Mouse (Mus musculus) heart, embryonic 15.5 days (tissue): Measurements from ENCODE around the gene Eapp. TPM values are rescaled to one million over a fixed set of nuclear protein-coding genes. Genes with fewer than 3 reads are reported as not detected.
"Not testable (repeated sequence)": the region's sequence is repeated elsewhere in the genome, so short reads cannot be mapped to it uniquely, and the experiment has no call there.

ENCODE experiments used
- ATAC-seq: fragments of 200-750 bp; cut with Nextera tagmentation; replicated peaks from 2 replicates; pipeline ENCODE4 v1.8.0; 2017; ENCODE audit warnings: low read depth, moderate TSS enrichment; ENCODE audit not compliant: insufficient number of reproducible peaks, insufficient read depth, low FRiP score
- H3K27ac ChIP-seq: fragments of 300-500 bp; sonication (generic); 2 replicates; pipeline ENCODE4 v1.5.1; 2015; ENCODE audit warnings: mild to moderate bottlenecking, inconsistent platforms
- H3K27me3 ChIP-seq: fragments of 300-500 bp; sonication (generic); 2 replicates; pipeline ENCODE4 v1.6.1; 2015; ENCODE audit warnings: inconsistent platforms
- H3K36me3 ChIP-seq: fragments of 300-500 bp; sonication (generic); 2 replicates; pipeline ENCODE4 v1.6.1; 2015; ENCODE audit warnings: mild to moderate bottlenecking, inconsistent platforms
- H3K4me1 ChIP-seq: fragments of 300-500 bp; sonication (generic); replicated peaks from 2 replicates; pipeline ENCODE4 v1.6.1; 2015; ENCODE audit warnings: inconsistent platforms
- H3K4me2 ChIP-seq: fragments of 300-500 bp; sonication (generic); 2 replicates; pipeline ENCODE4 v1.6.1; 2015; ENCODE audit warnings: inconsistent platforms, mild to moderate bottlenecking, moderate library complexity
- H3K4me3 ChIP-seq: fragments of 300-500 bp; sonication (generic); 2 replicates; pipeline ENCODE4 v1.5.1; 2015; ENCODE audit warnings: mild to moderate bottlenecking, inconsistent platforms
- H3K9ac ChIP-seq: fragments of 300-500 bp; sonication (generic); 2 replicates; pipeline ENCODE4 v1.6.1; 2015; ENCODE audit warnings: mild to moderate bottlenecking, inconsistent platforms
- H3K9me3 ChIP-seq: fragments of 300-500 bp; sonication (generic); replicated peaks from 2 replicates; pipeline ENCODE4 v1.6.1; 2016; ENCODE audit warnings: inconsistent platforms
- WGBS: fragments of 180-500 bp; shearing (Covaris S2); methylation state at CpG from one replicate; pipeline ENCODE4 v1.1.7; 2015; ENCODE audit warnings: mixed read lengths; 5-methylcytosine and 5-hydroxymethylcytosine counted together
- polyA plus RNA-seq: library from polyadenylated mRNA; unstranded; fragments of >200 nt; fragmentation: Nextera tagmentation; extraction: Ambion mirVana; gene quantifications from 2 replicates; pipeline ENCODE4 v1.2.1, GENCODE M21; 2015

Eapp gene
- polyA plus RNA-seq, 1 experiment from 2014 or later: 50.6 TPM

GRCm38 (mm10) chr12:54709691-54710493 is 14.2 kb upstream of the Eapp start:
- peak; percentile 39 for ATAC-seq
- not testable (repeated sequence) for H3K9ac ChIP-seq, H3K36me3 ChIP-seq, H3K27me3 ChIP-seq, H3K27ac ChIP-seq, H3K4me1 ChIP-seq, H3K9me3 ChIP-seq
- H3K4me2 ChIP-seq: peak overlapping the region; percentile 40; the same call in 1 of the 2 replicates
- whole genome bisulfite sequencing: 0% methylated on average over 12 of the region's 44 CpGs
- H3K4me3 ChIP-seq: 0 out of 2 replicates have a peak overlapping the region, but pooled peaks have one; percentile 26

GRCm38 (mm10) chr12:54699394-54699793 is 3.7 kb upstream of the Eapp start:
- H3K4me2 ChIP-seq: no peak overlapping the region
- H3K9me3 ChIP-seq: no peaks in the 10 kb centered on the region
- no peak overlapping the region for H3K4me3 ChIP-seq
- H3K4me1 ChIP-seq: peaks cover 4% of the 10 kb centered on the region
- 65% methylated on average over 7 of the region's 7 CpGs for WGBS
- no peaks in the 10 kb centered on the region for H3K27me3 ChIP-seq
- ATAC-seq: no peak
- H3K9ac ChIP-seq: no peak overlapping the region
- H3K27ac ChIP-seq: no peak overlapping the region
- H3K36me3 ChIP-seq: no peaks in the 10 kb centered on the region

GRCm38 (mm10) chr12:54697791-54698250 is 2.1 kb upstream of the Eapp start:
- Histone ChIP-seq H3K36me3 (no peaks in the 10 kb centered on the region), H3K27ac (peak overlapping the region; percentile 25; the same call in 1 of the 2 replicates), H3K4me2 (no peak overlapping the region), H3K4me1 (peaks cover 5% of the 10 kb centered on the region), H3K4me3 (no peak overlapping the region), H3K9ac (no peak overlapping the region), H3K9me3 (no peaks in the 10 kb centered on the region), H3K27me3 (no peaks in the 10 kb centered on the region)
- 49% methylated on average over 6 of the region's 6 CpGs for WGBS
- ATAC-seq: no peak

- ATAC-seq: peak; percentile 3
- Histone ChIP-seq H3K27me3 (no peaks in the 10 kb centered on the region), H3K36me3 (peaks cover 4% of the 10 kb centered on the region; the same call in 1 of the 2 replicates), H3K9ac (no peak overlapping the region), H3K27ac (peak overlapping the region; percentile 25; the same call in 1 of the 2 replicates), H3K4me3 (no peak overlapping the region), H3K4me1 (peaks cover 5% of the 10 kb centered on the region), H3K9me3 (no peaks in the 10 kb centered on the region), H3K4me2 (no peak overlapping the region)
- 8% methylated on average over 7 of the region's 7 CpGs for WGBS
Measured at GRCm38 (mm10) chr12:54697003-54697597, 1.4 kb upstream of the Eapp start.

- peak overlapping the region; percentile 89 for H3K9ac ChIP-seq
- no peaks in the 10 kb centered on the region for H3K9me3 ChIP-seq
- peaks cover 9% of the 10 kb centered on the region for H3K36me3 ChIP-seq
- H3K27me3 ChIP-seq: no peaks in the 10 kb centered on the region
- WGBS: under 1% methylated on average over 32 of the region's 32 CpGs
- peak overlapping the region; percentile 98 for H3K27ac ChIP-seq
- H3K4me3 ChIP-seq: peak overlapping the region; percentile 89
- peaks cover 5% of the 10 kb centered on the region for H3K4me1 ChIP-seq
- peak; percentile 90 for ATAC-seq
- H3K4me2 ChIP-seq: peak overlapping the region; percentile 85
Measured at GRCm38 (mm10) chr12:54696242-54697002, 725 bp upstream of the Eapp start.

- Histone ChIP-seq H3K9me3 (no peaks in the 10 kb centered on the region), H3K27me3 (no peaks in the 10 kb centered on the region), H3K4me2 (peak overlapping the region; percentile 85), H3K36me3 (peaks cover 20% of the 10 kb centered on the region), H3K27ac (peak overlapping the region; percentile 98), H3K4me3 (peak overlapping the region; percentile 89), H3K4me1 (peaks cover 5% of the 10 kb centered on the region), H3K9ac (peak overlapping the region; percentile 89)
- no peak for ATAC-seq
- WGBS: 38% methylated on average over 12 of the region's 12 CpGs
Measured at GRCm38 (mm10) chr12:54694847-54695510, 718 bp downstream of the Eapp start.

GRCm38 (mm10) chr12:54689082-54689481 is 6.6 kb downstream of the Eapp start:
- Histone ChIP-seq H3K9ac (no peak overlapping the region), H3K27me3 (no peaks in the 10 kb centered on the region), H3K4me3 (no peak overlapping the region), H3K36me3 (peaks cover 52% of the 10 kb centered on the region), H3K4me2 (no peak overlapping the region), H3K9me3 (no peaks in the 10 kb centered on the region), H3K4me1 (no peaks in the 10 kb centered on the region), H3K27ac (no peak overlapping the region)
- no peak for ATAC-seq
- 89% methylated on average over 5 of the region's 5 CpGs for WGBS

GRCm38 (mm10) chr12:54683182-54683581 is 12.5 kb downstream of the Eapp start:
- Histone ChIP-seq H3K4me1 (no peaks in the 10 kb centered on the region), H3K27me3 (no peaks in the 10 kb centered on the region), H3K36me3 (peaks cover 21% of the 10 kb centered on the region), H3K9me3 (no peaks in the 10 kb centered on the region), H3K4me3 (no peak overlapping the region), H3K27ac (no peak overlapping the region), H3K9ac (no peak overlapping the region), H3K4me2 (no peak overlapping the region)
- 35% methylated on average over 1 of the region's 1 CpGs for whole genome bisulfite sequencing
- ATAC-seq: no peak

GRCm38 (mm10) chr12:54676709-54677108 is 19.0 kb downstream of the Eapp start:
- no peak for ATAC-seq
- no peaks in the 10 kb centered on the region for H3K9me3 ChIP-seq
- 93% methylated on average over 9 of the region's 9 CpGs for WGBS
- no peak overlapping the region for H3K4me2 ChIP-seq
- H3K36me3 ChIP-seq: peaks cover 56% of the 10 kb centered on the region
- H3K4me3 ChIP-seq: no peak overlapping the region
- H3K4me1 ChIP-seq: no peaks in the 10 kb centered on the region
- H3K27me3 ChIP-seq: no peaks in the 10 kb centered on the region
- no peak overlapping the region for H3K27ac ChIP-seq
- no peak overlapping the region for H3K9ac ChIP-seq

GRCm38 (mm10) chr12:54675396-54675795 is 20.3 kb downstream of the Eapp start:
- Histone ChIP-seq H3K4me2 (no peak overlapping the region), H3K27ac (no peak overlapping the region), H3K36me3 (peaks cover 66% of the 10 kb centered on the region), H3K4me1 (no peaks in the 10 kb centered on the region), H3K4me3 (no peak overlapping the region), H3K9me3 (no peaks in the 10 kb centered on the region), H3K9ac (no peak overlapping the region), H3K27me3 (no peaks in the 10 kb centered on the region)
- 95% methylated on average over 4 of the region's 4 CpGs for WGBS
- ATAC-seq: no peak

- H3K4me2 ChIP-seq: no peak overlapping the region
- no peaks in the 10 kb centered on the region for H3K27me3 ChIP-seq
- no peak overlapping the region for H3K4me3 ChIP-seq
- no peaks in the 10 kb centered on the region for H3K4me1 ChIP-seq
- no peaks in the 10 kb centered on the region for H3K9me3 ChIP-seq
- peaks cover 48% of the 10 kb centered on the region for H3K36me3 ChIP-seq
- no peak overlapping the region for H3K9ac ChIP-seq
- 93% methylated on average over 4 of the region's 4 CpGs for WGBS
- ATAC-seq: no peak
- H3K27ac ChIP-seq: no peak overlapping the region
Measured at GRCm38 (mm10) chr12:54671262-54671661, 24.4 kb downstream of the Eapp start.
